ENCODE assay signal across 7 mouse cellular contexts in genomic region chr7:30231669-30232454, GRCm38 (mm10). TPM values are rescaled to one million over a fixed set of nuclear protein-coding genes. Genes with fewer than 3 reads are reported as not detected.
DNase-seq lines count a peak whose midpoint lies in the region; ATAC-seq lines count a peak whose summit lies in the region.

TSS of gene Polr2i (plus strand) at chr7:30231948.
TSS of gene Tbcb (minus strand) at chr7:30232272.

- ATAC-seq in intestine, embryonic 15.5 days = peak; percentile 96

- H3K4me3 ChIP-seq in intestine, embryonic 15.5 days (replicated peaks) = peak within 1 kb of the TSS; percentile 70
- peak within 1 kb of the TSS; percentile 83 for H3K4me3 ChIP-seq in midbrain, embryonic 10.5 days

- under 1% methylated on average over 67 of the region's 67 CpGs for WGBS in intestine, embryonic 15.5 days
- under 1% methylated on average over 67 of the region's 67 CpGs for WGBS in midbrain, embryonic 10.5 days

- H3K9ac ChIP-seq in intestine, embryonic 15.5 days = peak within 1 kb of the TSS; percentile 70

- H3K36me3 ChIP-seq in intestine, embryonic 15.5 days = peaks cover 10% of the 10 kb centered on the region
- H3K36me3 ChIP-seq in midbrain, embryonic 10.5 days = peaks cover 54% of the 10 kb centered on the region

- H3K27me3 ChIP-seq in intestine, embryonic 15.5 days (replicated peaks) = no peaks in the 10 kb centered on the region
- H3K27me3 ChIP-seq in midbrain, embryonic 10.5 days (ENCODE audit: low read depth, poor library complexity, severe bottlenecking) = no peaks in the 10 kb centered on the region

- H3K4me1 ChIP-seq in intestine, embryonic 15.5 days (replicated peaks) = peaks cover 8% of the 10 kb centered on the region
- H3K4me1 ChIP-seq in midbrain, embryonic 10.5 days = peaks cover 22% of the 10 kb centered on the region

- intact Hi-C loops in gastrocnemius, postnatal 36 days (cut with DNase I) = loop anchor here (2.0 kb wide), 1 partner anchor 47 kb away; no protein-coding TSS in a partner anchor
- intact Hi-C loops in left cerebral cortex, postnatal 25 days (cut with DNase I) = loop anchor here (1.0 to 2.0 kb wide), 2 partner anchors 48 to 57 kb away; partner anchors contain the start of genes Thap8 and Wdr62

- DNase-seq in adrenal gland, adult 2 months = peak; percentile 98
- DNase-seq in embryo, embryonic 11.5 days (ENCODE audit: low read depth, low spot score) = peak; percentile 97
- DNase-seq in gastrocnemius, postnatal 36 days = peak; percentile 96 to 98
- peak; percentile 99 to 100 for DNase-seq in left cerebral cortex, postnatal 25 days (ENCODE audit: low spot score in 2 of 2)
- peak; percentile 98 for DNase-seq in midbrain, embryonic 10.5 days (ENCODE audit: low spot score)
- DNase-seq in right cerebral cortex, postnatal 4 days = peak; percentile 99

- H3K4me2 ChIP-seq in intestine, embryonic 15.5 days (replicated peaks) = peak within 1 kb of the TSS; percentile 84

- H3K27ac ChIP-seq in intestine, embryonic 15.5 days = peak within 1 kb of the TSS; percentile 91
- peak within 1 kb of the TSS; percentile 96 for H3K27ac ChIP-seq in midbrain, embryonic 10.5 days (replicated peaks)

- H3K9me3 ChIP-seq in intestine, embryonic 15.5 days = no peaks in the 10 kb centered on the region
- no peaks in the 10 kb centered on the region for H3K9me3 ChIP-seq in midbrain, embryonic 10.5 days (replicated peaks)

RNA-seq across cellular contexts. Expression of gene Polr2i, which starts in this region (rescaled TPM):
- 10 to 100 TPM; 74.2 to 84.9 TPM for total RNA-seq in adrenal gland, adult 2 months (2021)
- polyA plus RNA-seq in adrenal gland, adult 2 months (2012; rRNA removed) = 77.0 and 78.9 TPM in 2 replicates
- 10 to 100 TPM; 53.9 to 58.8 TPM for total RNA-seq in gastrocnemius, postnatal 36 days (2021)
- 115 and 116 TPM in 2 replicates for polyA plus RNA-seq in intestine, embryonic 15.5 days (2015; fragmentation: Nextera tagmentation; extraction: Ambion mirVana)
- 10 to 100 TPM; 57.6 to 59.5 TPM for total RNA-seq in left cerebral cortex, postnatal 25 days (2021)
- 155 and 162 TPM in 2 replicates for polyA plus RNA-seq in midbrain, embryonic 10.5 days (2016; fragmentation: Nextera tagmentation; extraction: Ambion mirVana)

RNA-seq across cellular contexts. Expression of gene Tbcb, which starts in this region (rescaled TPM):
- total RNA-seq in adrenal gland, adult 2 months (2021) = 100 to 1,000 TPM in 1 of 2 experiments, 10 to 100 TPM in 1; 74.9 to 116 TPM
- 40.3 and 41.9 TPM in 2 replicates for polyA plus RNA-seq in adrenal gland, adult 2 months (2012; rRNA removed)
- total RNA-seq in gastrocnemius, postnatal 36 days (2021) = 10 to 100 TPM; 29.9 to 30.0 TPM
- polyA plus RNA-seq in intestine, embryonic 15.5 days (2015; fragmentation: Nextera tagmentation; extraction: Ambion mirVana) = 136 and 148 TPM in 2 replicates
- total RNA-seq in left cerebral cortex, postnatal 25 days (2021) = 100 to 1,000 TPM; 130 to 143 TPM
- polyA plus RNA-seq in midbrain, embryonic 10.5 days (2016; fragmentation: Nextera tagmentation; extraction: Ambion mirVana) = 274 and 283 TPM in 2 replicates

Comparison
In these comparisons a context has a peak if more than half of its experiments do, and no peak if none do; other contexts are left out.
1. Peak in every context shown above with its lines: DNase-seq, ATAC-seq, H3K4me3 ChIP-seq and H3K27ac ChIP-seq.